Mouse (Mus musculus): Measurements from ENCODE around the gene Nbeal2. TPM values are rescaled to one million over a fixed set of nuclear protein-coding genes. Genes with fewer than 3 reads are reported as not detected.

Gene Nbeal2
- total and polyA plus RNA-seq, 3 experiments, result 3.2 to 19.7 (median 8.4) TPM

DNA sequence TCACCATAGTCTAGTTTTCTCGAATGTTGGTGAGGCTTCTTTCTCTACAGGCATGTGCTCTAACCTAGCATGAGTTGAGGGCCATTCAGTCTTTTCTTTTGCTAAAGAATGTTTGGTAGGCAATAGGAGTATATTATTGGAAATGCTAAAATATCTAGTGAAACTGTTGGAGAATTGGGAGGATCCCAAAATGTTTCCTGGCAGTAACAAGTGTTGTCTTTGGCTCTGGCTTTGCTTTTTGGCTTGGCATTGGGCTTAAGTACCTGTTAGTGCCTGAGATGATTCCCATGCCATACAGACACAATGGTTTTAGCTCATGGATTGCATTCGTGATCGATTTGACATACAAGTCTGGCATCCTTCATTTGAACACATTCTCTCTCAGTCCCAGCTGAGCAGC is 42.5 kb downstream of the Nbeal2 start:
- H3K4me2 ChIP-seq (ENCODE audit: insufficient read depth, low read depth, poor library complexity, severe bottlenecking), result no peak overlapping the region
- no peak overlapping the region for H3K9ac ChIP-seq (ENCODE audit: insufficient read depth, low read depth)
- dilution Hi-C loops (cut with MboI; ENCODE audit: extremely low pct_ligation_motif_present, extremely low pct_unique_long_range_greater_than_20kb, low sequenced_read_pairs) (no loop called here), in situ Hi-C loops (cut with MboI; ENCODE audit: low pct_ligation_motif_present, low pct_unique_long_range_greater_than_20kb, low sequenced_read_pairs) (no loop called here)
- H3K9me3 ChIP-seq (replicated peaks; ENCODE audit: low read length), result no peaks in the 10 kb centered on the region
- H3K27ac ChIP-seq (ENCODE audit: insufficient read depth, low read depth), result no peak overlapping the region
- H3K27me3 ChIP-seq (replicated peaks), result no peaks in the 10 kb centered on the region
- H3K79me2 ChIP-seq (replicated peaks; ENCODE audit: control insufficient read depth, extremely low read depth, insufficient read depth, poor library complexity, severe bottlenecking), result no peaks in the 10 kb centered on the region; the same call in 1 of the 2 replicates
- H3K36me3 ChIP-seq (replicated peaks in 1 of 2; ENCODE audit: control insufficient read depth in 1 of 2, insufficient read depth in 1 of 2, low read length in 1 of 2), result peaks cover 47 to 91% of the 10 kb centered on the region in 2 experiments
- no peak overlapping the region for H3K4me3 ChIP-seq (replicated peaks in 1 of 3; ENCODE audit: low read depth in 2 of 3, low read length in 2 of 3, poor library complexity in 1 of 3)
- no peak for TF ChIP-seq SIN3A (IDR thresholded peaks at IDR 0.05; ENCODE audit: low read length)
- no peak for TF ChIP-seq JUN (IDR thresholded peaks at IDR 0.05; ENCODE audit: insufficient read depth, low read depth, low read length)
- no peak for TF ChIP-seq ZC3H11A (IDR thresholded peaks at IDR 0.05; ENCODE audit: low read depth, low read length)
- no peak for TF ChIP-seq USF2 (conservative IDR thresholded peaks at IDR 0.05; ENCODE audit: low read depth, low read length)
- no peak for TF ChIP-seq BHLHE40 (IDR thresholded peaks at IDR 0.05; ENCODE audit: low read depth, low read length)
- no peak for TF ChIP-seq IRF4 (IDR thresholded peaks at IDR 0.05; ENCODE audit: low read depth, low read length)
- TF ChIP-seq NELFE (IDR thresholded peaks at IDR 0.05; ENCODE audit: low read depth, low read length), result no peak
- no peak for TF ChIP-seq RAD21 (IDR thresholded peaks at IDR 0.05; ENCODE audit: low read depth, low read length)
- DNase-seq (ENCODE audit: extremely low read depth), result no peak
- H3K4me1 ChIP-seq (ENCODE audit: control insufficient read depth in 1 of 2, insufficient read depth in 2 of 2), result no peaks in the 10 kb centered on the region

DNA sequence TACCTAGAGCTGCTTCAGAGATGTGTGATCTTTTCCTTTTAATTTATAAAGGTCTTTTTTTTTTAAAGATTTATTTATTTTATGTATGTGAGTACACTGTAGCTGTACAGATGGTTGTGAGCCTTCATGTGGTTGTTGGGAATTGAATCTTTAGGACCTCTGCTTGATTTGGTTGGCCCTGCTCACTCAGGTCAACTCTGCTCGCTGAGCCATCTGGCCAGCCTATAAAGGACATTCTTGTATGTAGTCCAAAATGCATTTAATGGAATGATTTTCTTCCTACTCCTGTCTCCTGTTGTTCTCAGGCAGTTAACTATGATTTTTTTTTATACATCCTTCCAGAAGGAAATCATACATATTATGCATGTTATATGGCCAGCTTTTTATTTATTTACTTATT is 70.4 kb downstream of the Nbeal2 start:
- Histone ChIP-seq H3K4me2 (ENCODE audit: insufficient read depth, low read depth, poor library complexity, severe bottlenecking) (no peak overlapping the region), H3K79me2 (replicated peaks; ENCODE audit: control insufficient read depth, extremely low read depth, insufficient read depth, poor library complexity, severe bottlenecking) (peaks cover 20% of the 10 kb centered on the region), H3K27ac (ENCODE audit: insufficient read depth, low read depth) (no peak overlapping the region), H3K27me3 (replicated peaks) (no peaks in the 10 kb centered on the region), H3K4me1 (ENCODE audit: control insufficient read depth in 1 of 2, insufficient read depth in 2 of 2) (no peaks in the 10 kb centered on the region), H3K36me3 (replicated peaks in 1 of 2; ENCODE audit: control insufficient read depth in 1 of 2, insufficient read depth in 1 of 2, low read length in 1 of 2) (peaks cover 21 to 72% of the 10 kb centered on the region in 2 experiments), H3K9me3 (replicated peaks; ENCODE audit: low read length) (no peaks in the 10 kb centered on the region), H3K4me3 (replicated peaks in 1 of 3; ENCODE audit: low read depth in 2 of 3, low read length in 2 of 3, poor library complexity in 1 of 3) (no peak overlapping the region), H3K9ac (ENCODE audit: insufficient read depth, low read depth) (no peak overlapping the region)
- DNase-seq (ENCODE audit: extremely low read depth), result no peak
- TF ChIP-seq MAFK (IDR thresholded peaks at IDR 0.05; ENCODE audit: insufficient replicate concordance, low read length) (no peak), CTCF (conservative IDR thresholded peaks at IDR 0.05 in 1 of 2, IDR thresholded peaks at IDR 0.05 in 1 of 2; ENCODE audit: low read depth in 2 of 2, low read length in 2 of 2) (no peak), GABPA (IDR thresholded peaks at IDR 0.05; ENCODE audit: insufficient replicate concordance, low read depth, low read length) (no peak), NRF1 (IDR thresholded peaks at IDR 0.05; ENCODE audit: low read depth, low read length) (no peak), SIN3A (IDR thresholded peaks at IDR 0.05; ENCODE audit: low read length) (no peak), UBTF (IDR thresholded peaks at IDR 0.05; ENCODE audit: low read depth, low read length) (no peak), NELFE (IDR thresholded peaks at IDR 0.05; ENCODE audit: low read depth, low read length) (no peak), JUN (IDR thresholded peaks at IDR 0.05; ENCODE audit: insufficient read depth, low read depth, low read length) (no peak), MEF2A (IDR thresholded peaks at IDR 0.05; ENCODE audit: borderline replicate concordance, low read depth, low read length) (no peak)
- in situ Hi-C loops (cut with MboI; ENCODE audit: low pct_ligation_motif_present, low pct_unique_long_range_greater_than_20kb, low sequenced_read_pairs) (no loop called here), dilution Hi-C loops (cut with MboI; ENCODE audit: extremely low pct_ligation_motif_present, extremely low pct_unique_long_range_greater_than_20kb, low sequenced_read_pairs) (no loop called here)
